Mouse (Mus musculus): Measurements from ENCODE around the gene Rbm24.

Rbm24 gene

GRCm38 (mm10) chr13:46444021-46444420 is 25.8 kb downstream of the Rbm24 start:
- DNase-seq, result no peak

DNA sequence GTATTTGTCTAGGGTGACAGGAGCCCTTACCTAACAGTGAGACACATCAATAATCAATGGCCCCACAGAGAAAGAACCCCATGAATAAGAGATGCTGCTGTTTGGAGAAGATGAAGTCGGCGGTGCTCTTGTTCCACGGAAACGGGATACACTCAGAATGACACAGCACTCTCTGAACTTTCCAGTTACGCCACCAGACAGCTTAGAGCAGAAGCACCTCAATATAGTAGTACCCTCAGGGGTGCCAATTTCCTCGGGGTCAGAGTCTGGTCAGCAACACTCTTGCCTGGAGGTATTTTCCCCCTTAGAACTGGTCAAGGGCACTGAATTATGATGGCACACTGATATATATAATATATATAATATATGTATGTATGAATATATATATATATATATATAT is 27.8 kb downstream of the Rbm24 start:
- no peak for DNase-seq

DNA sequence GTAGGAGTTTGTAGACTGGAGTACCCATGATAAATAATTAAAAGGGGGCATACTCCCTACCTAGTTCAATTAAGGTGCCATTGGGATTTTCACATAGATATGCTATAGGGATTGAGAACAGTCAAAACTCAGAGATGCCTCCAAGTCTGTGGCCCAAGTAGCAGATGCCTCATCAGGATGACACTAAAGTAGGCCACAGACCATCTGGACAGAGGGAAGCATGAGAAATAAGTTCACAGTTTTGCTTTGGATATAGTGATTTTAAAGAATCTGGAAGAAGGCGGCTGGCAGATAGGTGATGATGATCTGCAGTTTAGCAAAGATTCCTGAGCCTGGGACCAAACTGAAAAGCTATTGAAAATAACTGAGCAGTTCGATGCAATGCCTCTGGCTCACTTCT is 30.0 kb downstream of the Rbm24 start:
- no peak for DNase-seq

DNA sequence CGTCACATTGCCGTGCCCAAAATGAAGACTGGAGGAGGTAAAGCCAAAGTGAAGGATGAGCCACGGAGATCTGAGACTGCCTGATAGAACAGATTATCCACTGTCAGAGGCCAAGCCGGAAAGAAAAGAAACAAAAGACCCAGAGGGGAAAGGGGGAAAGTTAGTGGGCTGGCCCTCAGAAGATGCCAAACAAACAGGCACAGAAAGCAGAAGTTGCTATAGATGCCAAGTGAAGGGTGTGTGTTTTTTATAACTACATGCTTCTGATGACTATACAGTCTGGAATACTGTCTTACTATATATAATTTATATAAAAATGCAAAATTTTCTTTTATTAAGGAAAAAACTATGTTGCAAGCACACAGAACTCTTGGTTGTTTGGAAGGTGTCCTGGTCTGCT is 31.7 kb downstream of the Rbm24 start:
- DNase-seq, result no peak

GRCm38 (mm10) chr13:46450623-46451022 is 32.4 kb downstream of the Rbm24 start:
- DNase-seq, result no peak

GRCm38 (mm10) chr13:46451548-46451947 is 33.3 kb downstream of the Rbm24 start:
- no peak for DNase-seq

DNA sequence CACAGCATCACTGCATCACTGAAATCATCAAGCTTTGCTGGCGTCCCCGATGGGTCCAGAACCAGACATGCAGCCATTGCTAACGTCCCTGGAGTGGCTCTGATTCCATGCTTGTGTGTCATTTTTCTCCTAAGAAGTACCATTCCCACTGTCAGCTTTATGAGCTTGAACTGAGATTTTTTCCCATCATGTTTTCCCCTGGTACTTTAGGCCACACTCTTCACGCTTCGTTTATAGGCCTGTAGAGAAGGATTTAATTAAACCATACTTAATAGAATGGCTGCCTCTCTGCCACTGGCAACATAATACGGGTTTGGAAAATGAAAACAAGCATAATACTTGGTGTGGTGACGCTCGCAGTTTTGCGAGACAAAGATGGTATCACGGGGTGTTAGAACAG is 41.3 kb downstream of the Rbm24 start:
- peak; percentile 64 for DNase-seq

DNA sequence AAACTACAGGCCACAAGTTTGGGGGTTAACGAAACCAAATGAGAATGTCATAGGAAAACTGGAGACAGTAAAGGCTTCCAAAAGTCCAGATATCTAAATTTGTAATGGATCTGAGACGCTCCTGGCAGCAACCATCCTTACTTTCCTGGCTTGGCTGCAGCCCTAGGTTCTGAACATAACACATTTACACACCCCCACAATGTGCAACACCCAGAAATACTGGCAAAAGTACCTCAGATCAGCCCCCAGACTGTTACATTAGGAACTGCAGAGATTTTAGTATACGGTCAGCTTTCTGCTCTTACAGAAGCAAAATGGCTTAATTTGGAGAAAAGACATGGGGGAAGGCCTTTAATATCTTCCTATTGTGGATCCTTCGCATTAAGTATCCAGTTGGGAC is 44.0 kb downstream of the Rbm24 start:
- peak; percentile 15 for DNase-seq

DNA sequence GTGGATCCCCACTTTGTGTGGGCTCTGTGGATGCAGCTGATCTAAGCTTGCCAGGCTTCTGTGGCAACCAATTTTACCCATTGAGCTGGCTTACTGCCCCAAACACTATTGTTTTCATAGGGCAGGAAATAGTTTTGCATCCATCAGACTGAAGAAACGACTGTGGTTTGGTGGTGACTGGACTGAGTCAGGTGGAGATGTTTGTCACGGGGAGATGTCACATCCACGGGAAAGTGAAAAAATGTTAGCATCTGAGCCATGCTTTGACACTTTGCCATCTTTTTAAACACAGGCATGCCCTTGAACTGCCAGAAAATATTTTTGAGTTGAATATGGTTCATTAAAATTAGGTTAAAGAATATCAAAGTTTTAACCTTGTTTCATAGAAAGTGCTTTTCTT is 45.5 kb downstream of the Rbm24 start:
- no peak for DNase-seq

DNA sequence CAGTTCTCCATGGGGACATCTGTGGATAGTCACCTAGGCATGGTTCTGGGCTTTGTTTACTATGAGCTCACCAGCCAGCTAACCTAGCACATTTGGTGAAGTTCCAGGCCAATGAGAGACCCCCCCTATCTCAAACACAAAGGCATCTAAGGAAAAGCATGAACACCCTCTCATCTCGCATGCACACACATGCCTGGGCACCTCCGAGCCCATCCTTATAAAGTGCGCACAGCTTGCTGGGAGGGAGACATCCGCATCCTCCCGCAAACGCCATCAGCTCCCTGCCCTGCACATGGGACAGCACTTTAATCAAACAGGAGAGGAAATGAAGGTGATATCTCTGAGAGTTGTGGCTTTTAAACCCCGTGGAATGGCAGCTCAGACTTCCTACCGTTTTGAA is 50.0 kb downstream of the Rbm24 start:
- peak; percentile 76 for DNase-seq

GRCm38 (mm10) chr13:46469536-46469935 is 51.3 kb downstream of the Rbm24 start:
- peak; percentile 44 for DNase-seq

Measured in heart, adult 11 months (tissue).